Mouse (Mus musculus): ENCODE data around the gene Fgfr2. TPM values are rescaled to one million over a fixed set of nuclear protein-coding genes. Genes with fewer than 3 reads are reported as not detected.
"Not testable (repeated sequence)": the region's sequence is repeated elsewhere in the genome, so short reads cannot be mapped to it uniquely, and the experiment has no call there.

The Fgfr2 gene
- total and polyA plus RNA-seq, 2 experiments from 2014 or later: 12.1 to 32.6 TPM

DNA sequence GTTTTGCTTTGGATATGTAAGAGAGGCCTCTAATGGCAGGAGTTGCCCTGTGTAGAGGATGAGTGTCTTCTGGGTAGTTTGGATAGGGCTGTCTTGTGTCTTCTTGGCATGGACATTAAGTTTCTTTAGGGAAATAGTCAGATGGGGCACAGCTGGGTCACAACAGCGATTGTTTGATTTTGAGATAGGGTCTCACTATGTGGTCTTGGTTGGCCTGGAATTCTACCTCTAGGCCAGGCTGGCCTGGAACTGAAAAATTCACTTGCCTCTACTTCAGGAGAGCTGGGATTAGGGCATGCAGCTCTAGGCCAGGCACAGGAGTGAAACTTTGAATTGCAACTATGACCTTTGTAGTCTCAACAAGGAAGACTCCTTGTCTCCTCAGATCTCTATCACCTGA is 2520.3 kb downstream of the Fgfr2 start:
- no peaks in the 10 kb centered on the region for H3K36me3 ChIP-seq (ENCODE audit: insufficient read depth, low read length)
- no peak overlapping the region for H3K27ac ChIP-seq (ENCODE audit: low read depth, low read length)
- no peaks in the 10 kb centered on the region for H3K27me3 ChIP-seq (ENCODE audit: insufficient read depth, low read length)
- H3K9me3 ChIP-seq (ENCODE audit: low read length): no peaks in the 10 kb centered on the region
- H3K4me2 ChIP-seq (ENCODE audit: low read depth, low read length, poor library complexity, severe bottlenecking): no peak overlapping the region
- no peak overlapping the region for H3K9ac ChIP-seq (replicated peaks; ENCODE audit: low read length, poor library complexity, severe bottlenecking)
- no peak for TF ChIP-seq CTCF (IDR thresholded peaks at IDR 0.05)
- no peaks in the 10 kb centered on the region for H3K4me1 ChIP-seq (ENCODE audit: insufficient read depth, low read length)
- ATAC-seq (ENCODE audit: low FRiP score) (no peak), DNase-seq (ENCODE audit: low spot score) (no peak)
- WGBS: 100% methylated on average over 1 of the region's 1 CpGs
- no peak overlapping the region for H3K4me3 ChIP-seq (ENCODE audit: low read depth, low read length)

DNA sequence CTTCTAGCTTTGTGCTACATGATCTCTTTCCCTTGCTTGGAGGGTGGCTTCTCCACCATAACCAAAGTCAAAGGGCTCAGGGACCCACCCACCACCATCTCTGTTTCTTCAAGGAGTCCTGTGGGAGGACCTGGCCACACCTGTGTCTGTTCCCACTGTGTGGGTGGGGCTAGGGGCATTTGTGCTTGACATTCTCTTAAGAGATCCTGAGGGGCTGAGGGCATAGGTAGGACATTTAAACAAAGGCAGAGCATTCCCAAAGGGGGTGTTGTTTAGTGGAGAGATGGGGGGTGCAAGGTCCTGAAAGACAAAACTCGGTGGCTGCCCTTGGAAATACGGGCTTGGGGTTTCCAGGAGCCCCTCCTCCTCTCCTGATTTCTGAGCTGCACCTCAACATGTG is 2522.6 kb downstream of the Fgfr2 start:
- WGBS: 74% methylated on average over 2 of the region's 2 CpGs
- no peak overlapping the region for H3K4me3 ChIP-seq (ENCODE audit: low read depth, low read length)
- H3K27me3 ChIP-seq (ENCODE audit: insufficient read depth, low read length): no peaks in the 10 kb centered on the region
- H3K9me3 ChIP-seq (ENCODE audit: low read length): no peaks in the 10 kb centered on the region
- DNase-seq (ENCODE audit: low spot score) (no peak), ATAC-seq (ENCODE audit: low FRiP score) (no peak)
- no peak overlapping the region for H3K27ac ChIP-seq (ENCODE audit: low read depth, low read length)
- H3K9ac ChIP-seq (replicated peaks; ENCODE audit: low read length, poor library complexity, severe bottlenecking): no peak overlapping the region
- TF ChIP-seq CTCF (IDR thresholded peaks at IDR 0.05): no peak
- H3K36me3 ChIP-seq (ENCODE audit: insufficient read depth, low read length): no peaks in the 10 kb centered on the region
- H3K4me1 ChIP-seq (ENCODE audit: insufficient read depth, low read length): no peaks in the 10 kb centered on the region
- H3K4me2 ChIP-seq (ENCODE audit: low read depth, low read length, poor library complexity, severe bottlenecking): no peak overlapping the region

DNA sequence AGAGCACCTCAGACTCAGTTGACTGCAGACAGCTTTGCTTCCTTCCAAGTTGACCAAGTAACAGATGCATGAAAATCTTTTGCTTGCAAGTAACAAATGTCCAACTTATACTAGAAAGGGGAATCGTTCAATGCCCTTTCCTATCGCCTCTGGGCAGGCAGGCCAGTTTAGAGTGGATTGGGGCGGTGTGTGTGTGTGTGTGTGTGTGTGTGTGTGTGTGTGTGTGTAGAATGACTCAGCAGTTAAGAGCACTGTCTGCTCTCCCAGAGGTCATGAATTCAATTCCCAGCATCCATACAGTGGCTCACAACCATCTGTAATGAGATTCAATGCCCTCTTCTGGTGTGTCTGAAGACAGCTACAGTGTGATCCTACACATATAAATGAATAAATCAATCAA is 2523.1 kb downstream of the Fgfr2 start:
- WGBS: 90% methylated on average over 3 of the region's 3 CpGs

DNA sequence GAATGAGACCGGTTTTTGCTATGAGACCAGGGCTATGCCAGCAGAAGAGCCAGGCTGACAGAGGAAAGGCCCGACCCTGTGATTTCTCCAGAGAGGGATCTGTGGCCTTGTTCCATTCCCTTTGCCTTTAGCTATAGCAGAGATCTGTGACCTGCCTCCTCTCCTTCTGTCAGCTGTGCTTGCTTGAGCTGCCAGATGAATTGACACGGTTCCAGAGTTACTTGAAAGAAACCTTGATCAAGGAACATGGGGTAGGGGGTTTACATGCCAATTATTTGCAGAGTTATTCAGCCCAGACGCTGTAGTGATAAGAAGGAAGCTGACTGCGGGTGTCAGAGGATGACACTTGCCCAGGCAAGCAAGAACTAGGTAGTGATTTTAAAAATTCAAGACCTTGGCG is 2525.6 kb downstream of the Fgfr2 start:
- no peak overlapping the region for H3K4me2 ChIP-seq (ENCODE audit: low read depth, low read length, poor library complexity, severe bottlenecking)
- H3K36me3 ChIP-seq (ENCODE audit: insufficient read depth, low read length): no peaks in the 10 kb centered on the region
- TF ChIP-seq CTCF (IDR thresholded peaks at IDR 0.05): no peak
- WGBS: 21% methylated on average over 6 of the region's 6 CpGs
- no peak for ATAC-seq (ENCODE audit: low FRiP score)
- no peak overlapping the region for H3K4me3 ChIP-seq (ENCODE audit: low read depth, low read length)
- H3K9ac ChIP-seq (replicated peaks; ENCODE audit: low read length, poor library complexity, severe bottlenecking): no peak overlapping the region
- no peak overlapping the region for H3K27ac ChIP-seq (ENCODE audit: low read depth, low read length)
- peak; percentile 37 for DNase-seq (ENCODE audit: low spot score)
- H3K9me3 ChIP-seq (ENCODE audit: low read length): no peaks in the 10 kb centered on the region
- no peaks in the 10 kb centered on the region for H3K27me3 ChIP-seq (ENCODE audit: insufficient read depth, low read length)
- no peaks in the 10 kb centered on the region for H3K4me1 ChIP-seq (ENCODE audit: insufficient read depth, low read length)

More for the DNA sequence above, 2523.1 kb downstream of the Fgfr2 start:
- no peak overlapping the region for H3K9ac ChIP-seq (replicated peaks; ENCODE audit: low read length, poor library complexity, severe bottlenecking)
- H3K27me3 ChIP-seq (ENCODE audit: insufficient read depth, low read length): no peaks in the 10 kb centered on the region
- no peak overlapping the region for H3K4me2 ChIP-seq (ENCODE audit: low read depth, low read length, poor library complexity, severe bottlenecking)
- no peak for TF ChIP-seq CTCF (IDR thresholded peaks at IDR 0.05)
- no peak overlapping the region for H3K4me3 ChIP-seq (ENCODE audit: low read depth, low read length)
- no peaks in the 10 kb centered on the region for H3K9me3 ChIP-seq (ENCODE audit: low read length)
- no peak for ATAC-seq (ENCODE audit: low FRiP score)
- no peak for DNase-seq (ENCODE audit: low spot score)
- no peaks in the 10 kb centered on the region for H3K4me1 ChIP-seq (ENCODE audit: insufficient read depth, low read length)
- H3K36me3 ChIP-seq (ENCODE audit: insufficient read depth, low read length): no peaks in the 10 kb centered on the region
- no peak overlapping the region for H3K27ac ChIP-seq (ENCODE audit: low read depth, low read length)

DNA sequence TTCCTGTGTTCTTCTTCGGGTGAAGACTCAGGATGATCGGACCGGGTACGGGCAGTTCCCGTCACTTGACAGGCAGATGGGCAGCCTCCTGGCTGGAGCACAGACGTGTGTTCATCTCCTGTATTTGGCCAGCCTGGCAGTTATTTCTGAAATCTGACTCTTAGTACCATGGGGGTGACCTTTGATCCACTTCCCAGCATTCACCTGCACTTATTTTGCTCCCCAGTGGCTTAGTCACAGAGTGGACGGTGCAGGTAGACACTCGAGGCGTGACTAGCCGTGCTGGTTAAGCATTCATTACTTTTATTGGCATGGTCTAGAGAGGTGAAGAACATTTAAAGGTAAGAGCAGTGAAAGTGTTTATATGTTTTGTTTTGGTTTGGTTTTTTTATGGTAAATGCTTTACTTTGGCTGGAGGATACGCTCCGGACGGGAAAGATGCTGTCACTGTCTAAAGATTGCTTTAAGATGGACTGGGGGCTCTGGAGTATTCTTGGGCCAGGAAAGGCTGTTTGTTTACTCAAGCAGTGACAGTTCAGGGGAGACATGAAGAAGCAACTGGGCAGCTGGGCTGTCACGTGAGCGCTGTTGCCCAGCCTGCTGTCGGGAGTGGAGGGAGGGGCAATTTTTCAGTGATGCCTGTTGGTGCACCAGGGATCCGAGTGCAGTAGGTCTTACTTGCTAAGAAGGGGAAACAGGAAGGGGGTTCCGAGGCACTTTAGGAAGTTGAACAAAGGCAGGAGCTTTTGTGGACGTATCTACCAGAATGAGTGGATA is 2526.9 kb downstream of the Fgfr2 start:
- ATAC-seq (ENCODE audit: low FRiP score); H3K27ac ChIP-seq (ENCODE audit: low read depth, low read length); H3K9me3 ChIP-seq (ENCODE audit: low read length); H3K4me2 ChIP-seq (ENCODE audit: low read depth, low read length, poor library complexity, severe bottlenecking); H3K4me1 ChIP-seq (ENCODE audit: insufficient read depth, low read length); H3K9ac ChIP-seq (replicated peaks; ENCODE audit: low read length, poor library complexity, severe bottlenecking); H3K36me3 ChIP-seq (ENCODE audit: insufficient read depth, low read length); H3K4me3 ChIP-seq (ENCODE audit: low read depth, low read length); H3K27me3 ChIP-seq (ENCODE audit: insufficient read depth, low read length): not testable (repeated sequence)
- peak; percentile 34 for DNase-seq (ENCODE audit: low spot score)
- WGBS: 58% methylated on average over 9 of the region's 19 CpGs

DNA sequence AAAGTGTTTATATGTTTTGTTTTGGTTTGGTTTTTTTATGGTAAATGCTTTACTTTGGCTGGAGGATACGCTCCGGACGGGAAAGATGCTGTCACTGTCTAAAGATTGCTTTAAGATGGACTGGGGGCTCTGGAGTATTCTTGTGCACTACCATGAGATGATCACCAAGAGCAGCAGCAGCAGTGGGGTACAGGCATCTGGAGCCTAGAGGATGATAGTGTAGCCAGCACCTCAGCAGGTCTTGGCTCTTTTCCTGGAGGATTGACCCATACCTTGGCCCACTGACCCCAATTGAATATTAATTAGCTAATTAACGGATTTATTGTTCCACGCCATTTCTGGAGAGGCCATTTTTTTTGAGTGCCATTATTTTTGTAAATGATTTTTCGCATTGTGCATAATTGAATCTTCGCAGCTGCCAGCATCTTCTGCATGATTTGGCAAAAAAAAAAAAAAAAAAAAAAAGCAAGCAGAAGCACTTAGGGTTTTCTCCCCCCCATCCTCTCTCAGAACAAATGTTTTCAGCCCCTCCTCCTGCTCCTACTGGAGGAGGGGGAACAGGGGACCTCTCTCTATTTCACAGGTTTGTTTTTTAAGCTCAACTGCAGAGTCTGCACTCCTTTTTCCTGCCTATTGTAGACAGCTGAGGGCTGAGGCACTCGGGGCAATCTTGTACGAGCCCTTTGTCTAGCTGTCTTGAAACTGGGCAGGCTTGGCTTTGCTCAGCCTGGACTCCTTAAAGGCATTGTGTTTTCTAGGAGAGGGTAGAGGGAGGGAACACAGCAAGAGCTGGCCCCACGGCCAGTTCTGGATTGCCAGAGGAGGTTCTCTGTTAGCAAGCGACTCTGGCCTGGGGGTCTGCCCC is 2529.5 kb downstream of the Fgfr2 start:
- H3K4me1 ChIP-seq (ENCODE audit: insufficient read depth, low read length); H3K4me2 ChIP-seq (ENCODE audit: low read depth, low read length, poor library complexity, severe bottlenecking); H3K9me3 ChIP-seq (ENCODE audit: low read length); H3K9ac ChIP-seq (replicated peaks; ENCODE audit: low read length, poor library complexity, severe bottlenecking); H3K4me3 ChIP-seq (ENCODE audit: low read depth, low read length); H3K27me3 ChIP-seq (ENCODE audit: insufficient read depth, low read length); H3K36me3 ChIP-seq (ENCODE audit: insufficient read depth, low read length); H3K27ac ChIP-seq (ENCODE audit: low read depth, low read length): not testable (repeated sequence)
- peak; percentile 59 for ATAC-seq (ENCODE audit: low FRiP score)
- peak; percentile 63 for DNase-seq (ENCODE audit: low spot score)
- WGBS: 37% methylated on average over 6 of the region's 11 CpGs

DNA sequence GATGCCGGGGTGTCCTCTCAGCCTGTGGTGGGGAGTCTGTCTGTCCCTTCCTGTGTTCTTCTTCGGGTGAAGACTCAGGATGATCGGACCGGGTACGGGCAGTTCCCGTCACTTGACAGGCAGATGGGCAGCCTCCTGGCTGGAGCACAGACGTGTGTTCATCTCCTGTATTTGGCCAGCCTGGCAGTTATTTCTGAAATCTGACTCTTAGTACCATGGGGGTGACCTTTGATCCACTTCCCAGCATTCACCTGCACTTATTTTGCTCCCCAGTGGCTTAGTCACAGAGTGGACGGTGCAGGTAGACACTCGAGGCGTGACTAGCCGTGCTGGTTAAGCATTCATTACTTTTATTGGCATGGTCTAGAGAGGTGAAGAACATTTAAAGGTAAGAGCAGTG is 2530.2 kb downstream of the Fgfr2 start:
- H3K27me3 ChIP-seq (ENCODE audit: insufficient read depth, low read length); H3K9ac ChIP-seq (replicated peaks; ENCODE audit: low read length, poor library complexity, severe bottlenecking); DNase-seq (ENCODE audit: low spot score); H3K4me1 ChIP-seq (ENCODE audit: insufficient read depth, low read length); H3K4me3 ChIP-seq (ENCODE audit: low read depth, low read length); H3K27ac ChIP-seq (ENCODE audit: low read depth, low read length); H3K4me2 ChIP-seq (ENCODE audit: low read depth, low read length, poor library complexity, severe bottlenecking); H3K36me3 ChIP-seq (ENCODE audit: insufficient read depth, low read length); H3K9me3 ChIP-seq (ENCODE audit: low read length); ATAC-seq (ENCODE audit: low FRiP score): not testable (repeated sequence)
- no CpG with 5 or more reads among the region's 11 CpGs for WGBS

Data from midbrain, postnatal 0 days (tissue).